Comparison of ENCODE assay signal across 8 mouse cellular contexts in the genomic region with DNA sequence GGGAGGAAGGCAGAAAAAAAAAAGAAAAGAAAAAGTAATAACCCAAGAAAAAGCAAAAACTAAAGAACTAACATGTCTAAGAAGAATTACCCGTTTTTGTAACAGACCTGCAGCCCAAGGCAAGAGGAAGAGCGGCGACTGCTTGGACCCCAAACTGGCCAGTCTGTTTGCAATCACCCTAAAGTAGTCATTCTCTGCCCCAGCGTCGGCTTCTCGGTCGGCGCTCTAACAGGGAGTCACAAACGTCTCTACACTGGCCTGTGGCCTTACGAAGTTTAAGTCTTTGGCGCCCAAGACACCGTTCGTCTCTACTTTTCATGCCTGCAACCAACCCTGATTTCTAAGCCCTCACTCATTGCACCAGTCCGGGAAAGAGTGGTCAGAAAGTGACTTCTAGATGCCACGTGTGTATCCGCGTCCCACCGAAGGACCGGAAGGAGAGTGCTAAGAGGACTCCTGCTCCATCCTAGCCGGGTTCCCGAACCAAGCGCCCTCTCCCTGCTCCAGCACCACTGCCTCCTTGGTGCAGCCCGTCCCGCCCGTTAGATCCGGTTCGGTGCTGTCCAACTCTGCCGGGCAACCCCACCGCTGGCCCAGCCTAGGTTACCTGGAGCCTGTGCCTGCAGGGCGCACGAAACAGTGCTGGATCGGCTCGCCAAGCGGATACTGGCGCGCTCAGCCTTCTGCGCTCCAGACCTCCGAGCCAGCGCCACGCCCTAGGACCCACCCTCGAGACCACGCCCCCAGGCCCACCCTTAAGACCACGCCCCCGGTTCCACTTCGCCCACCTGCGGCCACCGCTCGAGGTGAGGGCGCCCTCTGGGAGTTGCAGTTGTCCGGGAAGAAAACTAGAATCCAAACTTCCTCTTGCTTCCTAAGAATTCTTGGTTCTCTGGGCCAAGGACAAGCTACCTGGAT. TPM values are rescaled to one million over a fixed set of nuclear protein-coding genes. Genes with fewer than 3 reads are reported as not detected.
DNase-seq lines count a peak whose midpoint lies in the region; ATAC-seq and TF ChIP-seq lines count a peak whose summit lies in the region.

No protein-coding gene starts in this region.

- 3% methylated on average over 50 of the region's 50 CpGs for WGBS in heart, adult 2 months
- WGBS in lung, adult 2 months: 2% methylated on average over 50 of the region's 50 CpGs
- WGBS in neural tube, embryonic 13.5 days: 1% methylated on average over 50 of the region's 50 CpGs

- peak overlapping the region; percentile 61 for H3K9ac ChIP-seq in heart, adult 2 months (ENCODE audit: low read depth, low read length)
- H3K9ac ChIP-seq in neural tube, embryonic 13.5 days: peak overlapping the region; percentile 62

- intact Hi-C loops in left cerebral cortex, adult 2 months (cut with DNase I): no loop called here
- intact Hi-C loops in heart, adult 2 months (cut with DNase I): loop anchor here (1.0 kb wide), 1 partner anchor 193 kb away; no protein-coding TSS in a partner anchor

- ATAC-seq in neural tube, embryonic 13.5 days (ENCODE audit: low read depth): peak; percentile 65; the same call in 1 of the 2 replicates

- peak overlapping the region; percentile 27; the same call in 1 of the 2 replicates for H3K4me3 ChIP-seq in left cerebral cortex, adult 2 months
- H3K4me3 ChIP-seq in heart, adult 2 months: peak overlapping the region; percentile 54
- peak overlapping the region; percentile 56 for H3K4me3 ChIP-seq in lung, adult 2 months (replicated peaks; ENCODE audit: extremely low read depth, low read depth, low read length)
- H3K4me3 ChIP-seq in neural tube, embryonic 13.5 days: peak overlapping the region; percentile 41

- peak; percentile 49; the same call in 1 of the 2 replicates for TF ChIP-seq POLR2A in heart, adult 2 months (IDR thresholded peaks at IDR 0.05; ENCODE audit: insufficient read depth, low read depth, low read length)
- peak; percentile 39; the same call in 1 of the 2 replicates for TF ChIP-seq POLR2A in lung, adult 2 months (IDR thresholded peaks at IDR 0.05; ENCODE audit: borderline replicate concordance, extremely low read depth, low read depth, low read length)

- TF ChIP-seq EP300 in heart, adult 2 months (IDR thresholded peaks at IDR 0.05; ENCODE audit: insufficient read depth, low read depth, low read length): no peak

- no peaks in the 10 kb centered on the region for H3K79me2 ChIP-seq in heart, adult 2 months (replicated peaks; ENCODE audit: control insufficient read depth, insufficient read depth, low read length)

- no peaks in the 10 kb centered on the region for H3K27me3 ChIP-seq in heart, adult 2 months (ENCODE audit: control insufficient read depth, insufficient read depth, low read length)
- H3K27me3 ChIP-seq in neural tube, embryonic 13.5 days: peaks cover 29% of the 10 kb centered on the region

- TF ChIP-seq CTCF in left cerebral cortex, adult 2 months (IDR thresholded peaks at IDR 0.05): no peak
- peak; percentile 58 for TF ChIP-seq CTCF in heart, adult 2 months (IDR thresholded peaks at IDR 0.05)
- TF ChIP-seq CTCF in lung, adult 2 months (IDR thresholded peaks at IDR 0.05; ENCODE audit: insufficient read depth, low read length): no peak

- peaks cover 2% of the 10 kb centered on the region; the same call in 1 of the 2 replicates for H3K4me1 ChIP-seq in heart, adult 2 months (ENCODE audit: control insufficient read depth, insufficient read depth, low read length)
- H3K4me1 ChIP-seq in lung, adult 2 months (ENCODE audit: control insufficient read depth, insufficient read depth, low read length): no peaks in the 10 kb centered on the region
- H3K4me1 ChIP-seq in neural tube, embryonic 13.5 days (replicated peaks): peaks cover 9% of the 10 kb centered on the region

- DNase-seq in left cerebral cortex, adult 2 months (ENCODE audit: extremely low spot score in 1 of 2, low spot score in 2 of 2): peak in 1 of 2 experiments; percentile 16
- no peak for DNase-seq in left cerebral cortex, adult 11 months (ENCODE audit: low spot score)
- peak; percentile 80 for DNase-seq in embryo, embryonic 10.5 days (ENCODE audit: low spot score)
- DNase-seq in heart, adult 2 months: peak; percentile 77 to 85
- DNase-seq in kidney, adult 11 months: peak; percentile 67
- peak; percentile 42 for DNase-seq in lung, adult 2 months
- peak; percentile 84 for DNase-seq in thymus, postnatal 14 days

- no peak overlapping the region for H3K27ac ChIP-seq in left cerebral cortex, adult 2 months
- H3K27ac ChIP-seq in heart, adult 2 months: peak overlapping the region; percentile 61
- no peak overlapping the region for H3K27ac ChIP-seq in neural tube, embryonic 13.5 days (replicated peaks)

- peak overlapping the region; percentile 72 for H3K4me2 ChIP-seq in neural tube, embryonic 13.5 days

- no peaks in the 10 kb centered on the region for H3K9me3 ChIP-seq in neural tube, embryonic 13.5 days

- no peaks in the 10 kb centered on the region for H3K36me3 ChIP-seq in heart, adult 2 months (ENCODE audit: control insufficient read depth, insufficient read depth, low read length)
- no peaks in the 10 kb centered on the region for H3K36me3 ChIP-seq in neural tube, embryonic 13.5 days

RNA-seq across cellular contexts. Expression of a gene that starts 16.4 kb away (rescaled TPM):
- total RNA-seq in left cerebral cortex, adult 2 months (2021): 1 to 10 TPM; 2.1 to 2.4 TPM
- total RNA-seq in heart, adult 2 months (2021): 10 to 100 TPM; 10.8 to 12.1 TPM
- 1.1 and 2.2 TPM in 2 replicates for polyA plus RNA-seq in heart, adult 2 months (2012; rRNA removed)
- polyA plus RNA-seq in lung, adult 2 months (2012; rRNA removed): 1.7 and 4.3 TPM in 2 replicates
- 1.5 and 1.8 TPM in 2 replicates for polyA plus RNA-seq in neural tube, embryonic 13.5 days (2015; fragmentation: Nextera tagmentation; extraction: Ambion mirVana)

RNA-seq across cellular contexts. Expression of a gene that starts 37.6 kb away (rescaled TPM):
- 10 to 100 TPM; 58.7 to 62.6 TPM for total RNA-seq in left cerebral cortex, adult 2 months (2021)
- total RNA-seq in heart, adult 2 months (2021): 10 to 100 TPM; 73.6 to 74.9 TPM
- 50.6 and 72.3 TPM in 2 replicates for polyA plus RNA-seq in heart, adult 2 months (2012; rRNA removed)
- polyA plus RNA-seq in lung, adult 2 months (2012; rRNA removed): 70.0 and 97.8 TPM in 2 replicates
- 93.3 and 93.4 TPM in 2 replicates for polyA plus RNA-seq in neural tube, embryonic 13.5 days (2015; fragmentation: Nextera tagmentation; extraction: Ambion mirVana)
